Mouse (Mus musculus) T-helper 17 cell (primary cell): ENCODE data around the gene Gm13694.
"Not testable (repeated sequence)": the region's sequence is repeated elsewhere in the genome, so short reads cannot be mapped to it uniquely, and the experiment has no call there.

Source experiments
- in situ Hi-C, 2 experiments: fragments of 300-600 bp; cut with MboI, MseI; formaldehyde crosslinking; loops; 1 replicate in 1 of 2; 2 replicates in 1 of 2; pipeline ENCODE4 v1.15.1; 2025; ENCODE audit warnings: high pct_unique_total_duplicates in 2 of 2

Gene Gm13694

DNA sequence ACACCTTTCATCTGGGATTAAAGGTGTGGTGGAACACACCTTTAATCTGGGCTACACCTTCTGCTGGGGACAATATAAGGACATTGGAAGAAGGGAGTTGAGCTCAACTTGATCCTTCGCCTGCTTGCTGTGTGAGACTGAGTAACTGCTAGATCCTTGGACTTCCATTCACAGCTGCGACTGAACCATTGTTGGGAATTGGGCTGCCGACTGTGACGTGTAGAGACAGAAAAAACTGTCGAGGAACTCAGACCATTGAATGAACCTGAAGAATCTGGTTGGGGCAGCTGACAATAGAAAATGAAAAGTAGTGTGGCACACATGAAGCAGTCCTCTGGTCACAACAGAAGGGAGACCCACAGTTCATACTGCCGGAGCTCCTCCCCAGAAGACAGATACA lies at the start of gene Gm13694:
TSS of gene Gm13694 (plus strand) at position 301 of the 400 bp plus-strand sequence.
- in situ Hi-C loops, result loop anchor here (5.0 to 25.0 kb wide), 3 partner anchors 36 to 659 kb away; partner anchors contain the start of genes Fam171b (in 1 of the 2) and Zswim2 (in 1 of the 2)

- in situ Hi-C loops, result loop anchor here in 1 of 2 experiments (10.0 kb wide), 1 partner anchor 55 kb away; the partner anchor contains the start of gene Gm13697
Measured at GRCm38 (mm10) chr2:83929478-83930088, 49.1 kb upstream of the Gm13694 start.

GRCm38 (mm10) chr2:83940931-83941361 lies 37.8 kb upstream of the Gm13694 start, which contains the start of gene Zswim2:
Gene Zswim2 (minus strand): TSS chr2:83941228.
- in situ Hi-C loops, result loop anchor here in 1 of 2 experiments (5.0 kb wide), 1 partner anchor 36 kb away; the partner anchor contains the start of gene Gm13694

DNA sequence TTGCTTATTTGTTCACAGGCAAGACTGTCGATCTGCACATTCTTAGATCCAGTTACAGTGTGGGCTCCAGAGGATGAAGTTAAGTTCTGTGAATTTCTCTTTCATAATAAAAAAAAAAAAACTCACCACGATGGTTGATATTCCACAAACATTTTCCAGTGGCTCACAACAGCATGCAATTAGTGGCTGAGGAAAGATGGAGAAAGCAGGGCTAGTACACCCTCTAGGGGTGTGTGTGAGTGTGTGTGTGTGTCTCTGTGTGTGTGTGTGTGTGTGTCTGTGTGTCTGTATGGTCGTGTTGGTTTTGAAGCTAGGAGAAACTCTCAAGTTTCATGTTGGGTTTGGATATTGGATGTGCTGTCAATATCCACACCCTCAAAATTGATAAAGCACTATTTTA lies 37.4 kb upstream of the Gm13694 start:
- in situ Hi-C loops, result loop anchor here in 1 of 2 experiments (5.0 kb wide), 1 partner anchor 36 kb away; the partner anchor contains the start of gene Gm13694

DNA sequence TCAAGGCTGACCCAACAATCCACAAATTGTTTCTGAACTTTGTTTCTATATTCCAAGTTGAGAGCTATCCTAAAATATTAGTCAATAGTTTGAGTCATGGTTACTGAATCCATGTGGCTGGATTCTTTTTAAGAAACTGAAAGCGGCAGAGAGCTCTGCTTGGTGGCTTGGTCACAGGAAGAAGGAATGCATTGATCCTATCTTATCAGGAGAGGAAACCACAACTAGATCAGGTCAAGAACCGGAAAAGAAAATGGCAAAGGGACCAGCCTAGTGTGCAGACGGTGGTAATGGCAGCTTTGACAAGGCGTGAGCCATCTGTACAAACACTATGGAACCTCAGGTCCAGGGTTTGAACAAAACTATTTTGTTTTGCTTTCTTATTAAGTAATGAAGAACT lies 36.9 kb upstream of the Gm13694 start:
- in situ Hi-C loops, result loop anchor here in 1 of 2 experiments (5.0 kb wide), 1 partner anchor 36 kb away; the partner anchor contains the start of gene Gm13694

- in situ Hi-C loops, result not testable (repeated sequence)
Measured at GRCm38 (mm10) chr2:83955393-83955792, 23.3 kb upstream of the Gm13694 start, which contains the start of gene Gm13698. Gene Gm13698 (plus strand): TSS chr2:83955693.

- in situ Hi-C loops, result loop anchor here (5.0 to 10.0 kb wide), 2 partner anchors 41 to 484 kb away; no protein-coding TSS in a partner anchor
Measured at GRCm38 (mm10) chr2:83961203-83961602, 17.5 kb upstream of the Gm13694 start, which contains the start of gene Gm13693. Gene Gm13693 (plus strand): TSS chr2:83961503.

GRCm38 (mm10) chr2:83967013-83967412 lies 11.7 kb upstream of the Gm13694 start, which contains the start of gene Gm13695:
Gene Gm13695 (plus strand): TSS chr2:83967313.
- in situ Hi-C loops, result loop anchor here in 1 of 2 experiments (10.0 kb wide), 1 partner anchor 478 kb away; no protein-coding TSS in a partner anchor

- in situ Hi-C loops, result loop anchor here in 1 of 2 experiments (10.0 kb wide), 1 partner anchor 158 kb away; the partner anchor contains the start of gene Fam171b
Measured at GRCm38 (mm10) chr2:83972823-83973222, 5.9 kb upstream of the Gm13694 start, which contains the start of gene Gm13696. Gene Gm13696 (plus strand): TSS chr2:83973123.

GRCm38 (mm10) chr2:83984443-83984842 lies 5.7 kb downstream of the Gm13694 start, which contains the start of gene Gm13697:
Gene Gm13697 (plus strand): TSS chr2:83984743.
- in situ Hi-C loops, result loop anchor here in 1 of 2 experiments (10.0 to 25.0 kb wide), 2 partner anchors 60 to 653 kb away; no protein-coding TSS in a partner anchor

DNA sequence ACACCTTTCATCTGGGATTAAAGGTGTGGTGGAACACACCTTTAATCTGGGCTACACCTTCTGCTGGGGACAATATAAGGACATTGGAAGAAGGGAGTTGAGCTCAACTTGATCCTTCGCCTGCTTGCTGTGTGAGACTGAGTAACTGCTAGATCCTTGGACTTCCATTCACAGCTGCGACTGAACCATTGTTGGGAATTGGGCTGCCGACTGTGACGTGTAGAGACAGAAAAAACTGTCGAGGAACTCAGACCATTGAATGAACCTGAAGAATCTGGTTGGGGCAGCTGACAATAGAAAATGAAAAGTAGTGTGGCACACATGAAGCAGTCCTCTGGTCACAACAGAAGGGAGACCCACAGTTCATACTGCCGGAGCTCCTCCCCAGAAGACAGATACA lies 11.5 kb downstream of the Gm13694 start, which contains the start of gene Gm13691:
TSS of gene Gm13691 (plus strand) at position 301 of the 400 bp plus-strand sequence.
- in situ Hi-C loops, result loop anchor here (5.0 to 25.0 kb wide), 2 partner anchors 452 to 647 kb away; no protein-coding TSS in a partner anchor

DNA sequence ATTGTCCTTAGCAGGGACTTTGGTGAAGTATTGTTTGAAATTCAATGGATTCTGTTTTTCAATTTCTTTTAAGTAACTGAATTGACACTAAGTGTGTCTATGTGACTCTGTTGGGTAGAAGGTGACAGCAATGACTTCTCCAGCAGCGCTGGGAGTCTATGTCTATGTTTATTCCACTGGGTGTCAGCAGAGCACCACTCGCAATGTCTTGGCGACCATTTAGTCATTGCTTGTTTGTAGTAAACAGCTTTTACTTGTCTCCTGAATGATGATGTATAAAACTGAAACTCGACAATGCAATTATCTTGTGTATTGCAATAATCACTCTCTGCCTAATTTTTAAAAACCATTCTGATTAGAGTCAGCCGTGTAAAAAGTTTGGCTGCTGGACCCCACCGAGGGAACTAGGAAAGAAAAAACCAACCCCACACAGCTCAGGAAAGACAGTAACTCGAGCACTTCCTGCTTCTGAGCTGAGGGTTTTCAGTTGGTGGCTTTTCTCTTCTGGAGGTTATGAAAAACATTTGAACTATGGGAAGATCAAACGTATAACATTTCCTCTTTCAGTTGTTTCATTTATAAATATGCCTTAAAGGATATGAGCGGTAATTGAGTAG lies 15.0 kb downstream of the Gm13694 start:
- in situ Hi-C loops, result loop anchor here (5.0 to 25.0 kb wide), 2 partner anchors 449 to 644 kb away; no protein-coding TSS in a partner anchor

- in situ Hi-C loops, result loop anchor here (5.0 to 25.0 kb wide), 2 partner anchors 448 to 643 kb away; no protein-coding TSS in a partner anchor
Measured at GRCm38 (mm10) chr2:83994526-83994925, 15.8 kb downstream of the Gm13694 start.

DNA sequence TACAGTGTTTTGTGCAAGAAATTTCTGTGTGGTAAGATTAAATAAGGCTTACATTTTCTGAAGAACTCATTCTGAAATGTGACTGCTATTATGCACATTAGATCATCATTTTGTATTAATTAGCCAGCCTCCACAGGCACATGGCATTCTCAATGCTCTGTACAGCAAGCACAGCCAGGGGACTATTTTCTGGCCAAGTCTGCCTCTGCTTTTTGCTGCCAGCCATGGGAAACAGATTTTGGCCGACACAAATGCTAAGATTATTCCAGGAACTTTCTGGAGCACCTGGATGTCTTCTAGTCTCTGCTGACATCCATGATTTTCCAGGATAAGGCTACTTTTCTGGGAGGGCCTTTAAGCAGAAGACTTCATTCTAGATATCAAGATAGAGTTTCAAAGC lies 30.2 kb downstream of the Gm13694 start:
- in situ Hi-C loops, result no loop called here

DNA sequence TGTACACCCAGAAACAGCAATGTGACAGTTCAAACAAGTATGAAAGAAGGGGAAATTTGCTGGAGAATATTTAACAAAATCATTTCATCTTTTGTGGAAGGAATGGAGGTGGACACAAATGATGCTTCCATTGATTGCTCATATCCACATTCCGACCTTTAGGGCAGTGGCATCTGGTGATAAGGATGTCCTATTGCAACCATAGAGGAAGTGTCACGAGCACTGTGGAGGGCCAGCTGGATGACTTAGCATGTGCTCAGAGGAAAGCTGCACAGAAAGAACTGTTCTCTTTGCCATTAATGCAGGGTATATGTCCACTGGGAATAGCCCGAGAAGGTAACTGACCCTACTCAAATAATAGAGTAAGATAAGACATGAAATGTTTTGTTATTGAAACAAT lies 31.1 kb downstream of the Gm13694 start:
- in situ Hi-C loops, result no loop called here

GRCm38 (mm10) chr2:84014572-84014971 lies 35.8 kb downstream of the Gm13694 start:
- in situ Hi-C loops, result no loop called here

GRCm38 (mm10) chr2:84016291-84016690 lies 37.6 kb downstream of the Gm13694 start:
- in situ Hi-C loops, result not testable (repeated sequence)

GRCm38 (mm10) chr2:84018330-84018729 lies 39.6 kb downstream of the Gm13694 start:
- in situ Hi-C loops, result no loop called here

- in situ Hi-C loops, result no loop called here
Measured at GRCm38 (mm10) chr2:84019519-84020305, 41.0 kb downstream of the Gm13694 start.

- in situ Hi-C loops, result no loop called here
Measured at GRCm38 (mm10) chr2:84021930-84022329, 43.2 kb downstream of the Gm13694 start.

- in situ Hi-C loops, result no loop called here
Measured at GRCm38 (mm10) chr2:84022905-84023304, 44.2 kb downstream of the Gm13694 start.
